Mouse (Mus musculus) heart, adult 2 months (tissue): ENCODE data around the gene Fam53b. TPM values are rescaled to one million over a fixed set of nuclear protein-coding genes. Genes with fewer than 3 reads are reported as not detected.

ENCODE experiments used
- DNase-seq, 2 experiments: peaks; one replicate each; pipeline ENCODE4 v3.0.0; 2021
- H3K27ac ChIP-seq: fragments of 200-600 bp; 2 replicates; pipeline ENCODE4 v1.8.1; 2022
- H3K27me3 ChIP-seq: fragments of 200-500 bp; 2 replicates; pipeline ENCODE4 v1.6.1; 2012; ENCODE audit warnings: mild to moderate bottlenecking, low read length, inconsistent platforms, mixed read lengths; ENCODE audit not compliant: control insufficient read depth, insufficient read depth
- H3K36me3 ChIP-seq: fragments of 200-500 bp; 2 replicates; pipeline ENCODE4 v1.6.1; 2012; ENCODE audit warnings: low read length, inconsistent platforms; ENCODE audit not compliant: control insufficient read depth, insufficient read depth
- H3K4me1 ChIP-seq: fragments of 200-500 bp; 2 replicates; pipeline ENCODE4 v1.6.1; 2011; ENCODE audit warnings: low read length; ENCODE audit not compliant: control insufficient read depth, insufficient read depth
- H3K4me3 ChIP-seq: fragments of 200-600 bp; 2 replicates; pipeline ENCODE4 v1.8.1; 2022
- H3K79me2 ChIP-seq: fragments of 200-500 bp; replicated peaks from 2 replicates; pipeline ENCODE4 v1.6.1; 2012; ENCODE audit warnings: mild to moderate bottlenecking, inconsistent platforms, low read length, moderate library complexity, mixed read lengths; ENCODE audit not compliant: control insufficient read depth, insufficient read depth
- H3K9ac ChIP-seq: fragments of 200-500 bp; 2 replicates; pipeline ENCODE4 v1.6.1; 2012; ENCODE audit warnings: low read depth, mild to moderate bottlenecking, control low read depth, inconsistent platforms, low read length, mixed read lengths
- CTCF ChIP-seq: fragments of 200-600 bp; IDR thresholded peaks from 2 replicates; pipeline ENCODE4 v1.8.1; 2022; ENCODE audit warnings: antibody characterized with exemption, mild to moderate bottlenecking, moderate library complexity
- EP300 ChIP-seq: fragments of 200-500 bp; IDR thresholded peaks from 2 replicates; pipeline ENCODE4 v1.6.1; 2011; ENCODE audit warnings: low read depth, low read length, control low read depth; ENCODE audit not compliant: insufficient read depth
- POLR2A ChIP-seq: fragments of 200-500 bp; IDR thresholded peaks from 2 replicates; pipeline ENCODE4 v1.6.1; 2011; ENCODE audit warnings: mild to moderate bottlenecking, low read depth, low read length, control low read depth; ENCODE audit not compliant: insufficient read depth
- whole genome bisulfite sequencing: fragments of 180-500 bp; shearing (Covaris S2); methylation state at CpG from one replicate; pipeline ENCODE4 v1.1.7; 2018; 5-methylcytosine and 5-hydroxymethylcytosine counted together
- intact Hi-C: fragments of 180-260 bp; cut with DNase I; formaldehyde crosslinking; loops from one replicate; pipeline ENCODE4 v1.15.1; 2025
- polyA plus RNA-seq: library from polyadenylated mRNA; depleted of rRNA; stranded (reverse); fragments of >200 nt; gene quantifications from 2 replicates; pipeline ENCODE4 v1.2.3, GENCODE M21; 2012
- total RNA-seq, 2 experiments: library from RNA; stranded (reverse); gene quantifications; 2 replicates each; pipeline ENCODE4 v1.2.3; 2021

Gene Fam53b
- total and polyA plus RNA-seq, 3 experiments, result 22.0 to 26.9 (median 22.5) TPM

DNA sequence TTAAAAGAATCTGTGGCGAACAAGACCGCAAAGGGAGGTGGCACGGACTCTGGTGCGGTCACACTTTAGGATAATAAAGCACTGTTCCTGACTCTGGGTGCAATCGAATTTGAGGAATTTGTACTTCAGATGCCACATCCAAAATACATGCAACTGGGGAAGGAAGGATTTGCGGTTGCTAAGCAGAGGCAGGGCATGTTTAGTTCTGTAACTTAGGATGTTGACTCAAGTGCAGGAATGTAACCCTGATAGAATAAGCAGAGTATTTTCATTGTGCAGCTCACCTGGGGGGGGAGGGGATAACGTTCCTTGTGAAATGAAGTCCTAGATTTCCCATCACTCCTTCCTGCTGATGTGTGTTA is 384 bp upstream of the Fam53b start:
- H3K79me2 ChIP-seq, result no peaks in the 10 kb centered on the region
- H3K4me3 ChIP-seq, result peak overlapping the region; percentile 93
- peaks cover 7% of the 10 kb centered on the region for H3K36me3 ChIP-seq
- intact Hi-C loops, result no loop called here
- H3K4me1 ChIP-seq, result peaks cover 11% of the 10 kb centered on the region
- DNase-seq, result no peak
- no peak for TF ChIP-seq POLR2A
- TF ChIP-seq CTCF, result no peak
- TF ChIP-seq EP300, result no peak
- H3K9ac ChIP-seq, result peak overlapping the region; percentile 78
- WGBS, result 1% methylated on average over 7 of the region's 7 CpGs
- no peaks in the 10 kb centered on the region for H3K27me3 ChIP-seq
- H3K27ac ChIP-seq, result peak overlapping the region; percentile 97

DNA sequence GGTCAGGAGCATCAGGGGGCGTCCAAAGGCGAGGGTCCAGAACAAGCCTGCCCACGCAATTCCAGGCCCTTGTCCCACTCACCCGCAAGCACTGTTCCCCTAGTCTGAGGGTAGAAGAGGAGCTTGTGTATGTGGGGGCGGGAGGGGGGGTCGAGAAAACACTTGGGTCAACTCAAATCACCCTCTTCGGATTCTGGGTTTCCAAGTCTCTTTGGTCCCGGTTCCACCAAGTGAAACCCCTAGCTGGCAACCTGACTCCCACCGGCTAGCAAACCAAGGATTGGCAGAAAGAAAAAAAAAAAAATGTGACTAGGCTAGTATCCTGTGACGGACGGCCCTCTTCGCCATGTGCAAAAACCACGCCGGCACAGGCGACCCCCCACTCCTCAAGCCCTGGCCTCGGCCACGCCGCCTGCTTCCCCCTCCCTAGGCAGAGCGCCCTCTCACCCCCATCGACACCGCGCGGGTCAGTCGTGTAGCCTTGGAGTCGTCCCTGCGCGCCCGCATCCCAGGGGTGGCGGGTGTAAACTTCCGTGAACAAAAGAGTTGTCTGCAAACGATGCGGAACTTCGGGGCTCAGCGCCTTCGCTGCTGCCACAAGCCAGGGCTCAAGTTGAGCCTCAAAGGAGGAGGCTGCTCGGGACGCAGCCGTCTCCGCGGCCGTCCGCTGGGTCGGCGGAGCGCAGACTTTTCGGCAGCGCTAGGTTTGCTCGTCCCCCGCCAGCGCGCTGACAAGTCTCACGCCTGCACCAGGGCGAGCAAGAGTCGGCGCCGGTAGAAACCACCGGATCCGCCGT is 869 bp downstream of the Fam53b start:
- TF ChIP-seq EP300 (no peak), POLR2A (no peak), CTCF (no peak)
- WGBS, result under 1% methylated on average over 59 of the region's 59 CpGs
- intact Hi-C loops, result loop anchor here (2.0 kb wide), 1 partner anchor 40 kb away; the partner anchor contains the start of gene Eef1akmt2
- H3K9ac ChIP-seq, result peak overlapping the region; percentile 78
- peaks cover 9% of the 10 kb centered on the region for H3K36me3 ChIP-seq
- peak overlapping the region; percentile 93 for H3K4me3 ChIP-seq
- H3K79me2 ChIP-seq, result peaks cover 3% of the 10 kb centered on the region; the same call in 1 of the 2 replicates
- peaks cover 17% of the 10 kb centered on the region for H3K4me1 ChIP-seq
- no peaks in the 10 kb centered on the region for H3K27me3 ChIP-seq
- peak; percentile 75 to 80 for DNase-seq
- H3K27ac ChIP-seq, result peak overlapping the region; percentile 97

DNA sequence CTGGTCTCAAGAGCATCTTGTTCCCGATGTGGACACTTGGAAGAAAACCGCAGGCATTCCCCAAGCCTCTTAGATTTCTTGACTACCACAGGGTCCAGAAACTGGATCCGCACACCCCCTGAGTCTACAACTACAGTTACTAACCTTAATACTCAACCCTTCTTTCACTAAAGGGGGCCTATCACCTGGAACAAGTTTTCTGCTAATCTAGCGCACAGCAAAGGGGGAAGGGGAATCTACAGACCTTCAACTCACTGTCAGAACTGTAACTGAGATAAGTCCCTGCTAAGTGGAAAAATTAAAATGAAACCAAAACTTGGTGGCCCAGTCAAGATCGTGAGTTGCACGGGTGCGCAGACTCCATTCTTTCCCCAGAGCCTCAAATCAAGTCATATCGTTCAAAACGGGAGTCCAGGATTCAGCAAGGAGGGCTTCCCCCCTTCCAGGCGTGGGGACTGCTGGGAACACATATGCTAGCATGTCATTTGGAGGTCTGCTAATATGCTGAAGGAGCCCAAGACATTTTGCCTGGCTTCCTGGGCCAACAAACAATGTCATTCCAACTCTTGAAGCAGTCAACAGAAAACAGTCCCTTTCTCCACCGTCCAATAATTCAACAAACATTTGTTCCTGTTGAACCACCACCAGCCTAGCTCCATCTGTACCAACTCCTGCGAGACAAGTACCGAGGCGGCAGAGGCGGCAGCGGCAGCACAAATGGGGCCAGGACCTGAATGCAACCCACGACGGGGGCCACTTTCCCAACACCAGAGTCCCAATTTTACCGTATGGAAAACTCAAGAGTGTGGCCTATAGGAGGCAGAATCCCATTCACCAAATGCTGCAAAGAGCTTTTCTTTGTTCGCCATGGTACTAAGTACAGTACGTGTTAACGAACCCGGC is 1.7 kb downstream of the Fam53b start:
- Histone ChIP-seq H3K27me3 (no peaks in the 10 kb centered on the region), H3K4me1 (peaks cover 24% of the 10 kb centered on the region), H3K27ac (peak overlapping the region; percentile 97), H3K36me3 (peaks cover 12% of the 10 kb centered on the region), H3K9ac (peak overlapping the region; percentile 78), H3K4me3 (peak overlapping the region; percentile 93), H3K79me2 (peaks cover 3% of the 10 kb centered on the region; the same call in 1 of the 2 replicates)
- intact Hi-C loops, result loop anchor here (1.0 to 2.0 kb wide), 4 partner anchors 25 to 156 kb away; partner anchors contain the start of gene Eef1akmt2
- peak; percentile 50 for TF ChIP-seq POLR2A
- TF ChIP-seq CTCF, result no peak; the same call in 1 of the 2 replicates
- no peak for TF ChIP-seq EP300
- 5% methylated on average over 23 of the region's 23 CpGs for WGBS
- peak; percentile 57 to 67 for DNase-seq

DNA sequence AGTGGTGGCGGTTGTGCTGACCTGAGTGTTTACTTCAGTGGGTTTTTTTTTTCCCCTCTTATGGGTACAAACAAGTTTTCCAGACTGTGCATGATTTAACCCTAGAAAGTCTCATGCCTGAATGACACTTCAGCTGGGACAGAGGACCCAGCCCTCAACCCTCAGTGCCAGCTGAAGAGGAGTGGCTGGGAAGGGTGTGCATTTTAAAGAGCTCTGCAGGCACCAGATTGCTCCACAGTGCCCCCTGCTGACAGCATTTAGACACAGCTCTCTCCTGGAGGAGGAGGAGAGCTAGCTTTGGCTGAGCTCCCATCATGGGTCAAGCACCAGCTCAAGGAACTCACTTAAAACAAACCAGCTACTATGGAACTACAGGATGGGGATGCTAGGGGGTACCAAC is 2.8 kb downstream of the Fam53b start:
- Histone ChIP-seq H3K4me3 (peak overlapping the region; percentile 2), H3K4me1 (peaks cover 34% of the 10 kb centered on the region), H3K27me3 (no peaks in the 10 kb centered on the region), H3K27ac (peak overlapping the region; percentile 97), H3K9ac (peak overlapping the region; percentile 48), H3K36me3 (peaks cover 15% of the 10 kb centered on the region), H3K79me2 (peaks cover 3% of the 10 kb centered on the region; the same call in 1 of the 2 replicates)
- intact Hi-C loops, result loop anchor here (1.0 to 2.0 kb wide), 4 partner anchors 24 to 155 kb away; no protein-coding TSS in a partner anchor
- DNase-seq, result peak; percentile 91 to 93
- WGBS, result 36% methylated on average over 1 of the region's 1 CpGs
- TF ChIP-seq POLR2A, result no peak
- TF ChIP-seq CTCF, result peak; percentile 98
- peak; percentile 91 for TF ChIP-seq EP300

- intact Hi-C loops, result loop anchor here (1.0 to 2.0 kb wide), 2 partner anchors 24 to 75 kb away; no protein-coding TSS in a partner anchor
- H3K79me2 ChIP-seq, result peaks cover 5% of the 10 kb centered on the region; the same call in 1 of the 2 replicates
- no peaks in the 10 kb centered on the region for H3K27me3 ChIP-seq
- peak; percentile 70 to 78 for DNase-seq
- TF ChIP-seq EP300, result no peak
- no peak for TF ChIP-seq CTCF
- TF ChIP-seq POLR2A, result no peak
- peak overlapping the region; percentile 97 for H3K27ac ChIP-seq
- H3K9ac ChIP-seq, result 0 out of 2 replicates have a peak overlapping the region, but pooled peaks have one; percentile 41
- 19% methylated on average over 6 of the region's 6 CpGs for WGBS
- H3K36me3 ChIP-seq, result peaks cover 15% of the 10 kb centered on the region
- H3K4me3 ChIP-seq, result peak overlapping the region; percentile 2
- peaks cover 39% of the 10 kb centered on the region for H3K4me1 ChIP-seq
Observed at GRCm38 (mm10) chr7:132810368-132810767, 3.3 kb downstream of the Fam53b start.
